ENCODE assay signal across 8 mouse cellular contexts in the genomic region with DNA sequence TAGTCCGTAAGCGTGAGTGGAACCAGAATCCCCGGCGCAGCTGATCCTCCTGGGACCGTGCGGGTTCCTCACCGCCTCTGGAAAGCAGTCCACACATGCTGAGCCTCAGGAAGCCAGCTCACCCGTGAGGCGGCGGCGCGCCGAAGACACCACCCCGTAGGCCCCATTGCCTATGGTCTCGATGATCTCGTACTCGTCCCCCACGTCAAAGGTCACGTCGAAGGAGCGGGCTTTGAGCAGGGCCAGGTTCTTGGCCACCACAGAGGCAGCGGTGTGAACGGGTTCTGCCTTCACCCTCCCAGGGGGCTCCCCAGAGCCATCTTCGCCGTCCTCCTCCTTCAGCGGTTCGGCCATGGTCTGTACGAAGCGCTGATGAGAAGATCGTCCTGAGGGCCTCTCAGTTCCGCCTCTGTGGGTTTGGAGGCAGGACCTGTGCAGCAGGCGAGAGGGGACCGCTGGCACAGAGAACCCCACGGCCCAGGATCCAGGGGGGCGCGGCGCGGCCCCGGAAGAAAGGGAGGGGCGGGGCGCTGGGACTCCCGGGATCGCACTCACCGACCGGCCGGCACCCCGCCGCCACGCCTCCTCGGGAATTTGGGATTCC. TPM values are rescaled to one million over a fixed set of nuclear protein-coding genes. Genes with fewer than 3 reads are reported as not detected.
A peak's percentile ranks its signal among the peaks of the same experiment; 100 is the strongest.
DNase-seq lines count a peak whose midpoint lies in the region; ATAC-seq and TF ChIP-seq lines count a peak whose summit lies in the region.

No protein-coding gene starts in this region.

- CTCF ChIA-PET in Patski (lab: Charles Lee): interaction anchor here (2.3 to 3.2 kb wide), 2 partner anchors 11 to 76 kb away, joined by 9 to 19 read pairs; partner anchors contain the start of gene B9d1

- no peaks in the 10 kb centered on the region for H3K27me3 ChIP-seq in Patski
- H3K27me3 ChIP-seq in hindbrain, embryonic 13.5 days: no peaks in the 10 kb centered on the region
- no peaks in the 10 kb centered on the region for H3K27me3 ChIP-seq in liver, adult 2 months (ENCODE audit: control insufficient read depth, insufficient read depth, low read length)
- no peaks in the 10 kb centered on the region for H3K27me3 ChIP-seq in neural tube, embryonic 13.5 days

- TF ChIP-seq POLR2A in liver, adult 2 months (IDR thresholded peaks at IDR 0.05; ENCODE audit: extremely low read depth, insufficient read depth, low read length): no peak

- no peak for TF ChIP-seq CTCF in Patski (IDR thresholded peaks at IDR 0.05)
- no peak for TF ChIP-seq CTCF in liver, adult 2 months (IDR thresholded peaks at IDR 0.05; ENCODE audit: low read depth, low read length)

- WGBS in hindbrain, embryonic 13.5 days: under 1% methylated on average over 41 of the region's 50 CpGs
- 3% methylated on average over 45 of the region's 50 CpGs for WGBS in liver, adult 2 months
- WGBS in neural tube, embryonic 13.5 days: under 1% methylated on average over 37 of the region's 50 CpGs

- POLR2A ChIA-PET in Patski (lab: Charles Lee): interaction anchor here (0.9 to 1.0 kb wide), 2 partner anchors 11 to 58 kb away, joined by 3 read pairs; partner anchors contain the start of gene B9d1

- peaks cover 50% of the 10 kb centered on the region for H3K4me1 ChIP-seq in hindbrain, embryonic 13.5 days (replicated peaks)
- no peaks in the 10 kb centered on the region for H3K4me1 ChIP-seq in liver, adult 2 months (ENCODE audit: control insufficient read depth, insufficient read depth, low read length)
- peaks cover 44% of the 10 kb centered on the region for H3K4me1 ChIP-seq in neural tube, embryonic 13.5 days (replicated peaks)

- no peaks in the 10 kb centered on the region for H3K9me3 ChIP-seq in hindbrain, embryonic 13.5 days
- no peaks in the 10 kb centered on the region for H3K9me3 ChIP-seq in neural tube, embryonic 13.5 days

- H3K27ac ChIP-seq in hindbrain, embryonic 13.5 days: peak overlapping the region; percentile 94
- H3K27ac ChIP-seq in liver, adult 2 months (replicated peaks; ENCODE audit: insufficient read depth, low read depth, low read length): 0 out of 2 replicates have a peak overlapping the region, but pooled peaks have one; percentile 39
- H3K27ac ChIP-seq in neural tube, embryonic 13.5 days (replicated peaks): peak overlapping the region; percentile 93

- peaks cover 41% of the 10 kb centered on the region for H3K36me3 ChIP-seq in hindbrain, embryonic 13.5 days
- H3K36me3 ChIP-seq in liver, adult 2 months (ENCODE audit: control insufficient read depth, insufficient read depth, low read length): no peaks in the 10 kb centered on the region
- H3K36me3 ChIP-seq in neural tube, embryonic 13.5 days: peaks cover 42% of the 10 kb centered on the region

- H3K79me2 ChIP-seq in liver, adult 2 months (ENCODE audit: control insufficient read depth, insufficient read depth, low read length): no peaks in the 10 kb centered on the region

- H3K4me3 ChIP-seq in hindbrain, embryonic 13.5 days: peak overlapping the region; percentile 91
- peak overlapping the region; percentile 81 for H3K4me3 ChIP-seq in liver, adult 2 months (ENCODE audit: insufficient read depth, low read depth, low read length)
- peak overlapping the region; percentile 98 for H3K4me3 ChIP-seq in neural tube, embryonic 13.5 days

- peak; percentile 41 for ATAC-seq in Patski
- ATAC-seq in common myeloid progenitor, adult 5-6 weeks (replicated peaks; ENCODE audit: low read depth, poor library complexity, severe bottlenecking): peak; percentile 46
- ATAC-seq in hindbrain, embryonic 13.5 days (ENCODE audit: low FRiP score): peak; percentile 78
- ATAC-seq in neural tube, embryonic 13.5 days (ENCODE audit: low read depth): peak; percentile 79

- peak overlapping the region; percentile 79 for H3K4me2 ChIP-seq in hindbrain, embryonic 13.5 days
- peak overlapping the region; percentile 80 for H3K4me2 ChIP-seq in neural tube, embryonic 13.5 days

- in situ Hi-C loops in Patski (cut with MboI; ENCODE audit: low pct_unique_long_range_greater_than_20kb): no loop called here

- DNase-seq in kidney, adult 9 months: peak; percentile 34
- DNase-seq in kidney, adult 18-20 months: no peak
- DNase-seq in Patski (ENCODE audit: low read depth, low spot score): no peak
- DNase-seq in liver, adult 2 months (ENCODE audit: extremely low read depth, low read depth, low spot score): no peak
- DNase-seq in adipocyte (ENCODE audit: low spot score): no peak

- peak overlapping the region; percentile 95 for H3K9ac ChIP-seq in hindbrain, embryonic 13.5 days
- H3K9ac ChIP-seq in liver, adult 2 months (ENCODE audit: low read depth, low read length): peak overlapping the region; percentile 67
- peak overlapping the region; percentile 95 for H3K9ac ChIP-seq in neural tube, embryonic 13.5 days

RNA-seq across cellular contexts. Expression of gene Mapk7, which starts 0.6 kb away (rescaled TPM):
- 30.1 TPM for polyA plus RNA-seq in Patski (2021)
- total RNA-seq in common myeloid progenitor, adult 5-6 weeks (2017): 16.7 and 20.3 TPM in 2 replicates
- polyA plus RNA-seq in hindbrain, embryonic 13.5 days (2015; fragmentation: Nextera tagmentation; extraction: Ambion mirVana): 78.3 and 82.6 TPM in 2 replicates
- 1.2 and 1.4 TPM in 2 replicates for total RNA-seq in liver, adult 2 months (2014; rRNA removed)
- 1.7 and 4.7 TPM in 2 replicates for polyA plus RNA-seq in liver, adult 2 months (2012; rRNA removed)
- 73.6 and 85.1 TPM in 2 replicates for polyA plus RNA-seq in neural tube, embryonic 13.5 days (2015; fragmentation: Nextera tagmentation; extraction: Ambion mirVana)

RNA-seq across cellular contexts. Expression of gene Mfap4, which starts 8.4 kb away (rescaled TPM):
- polyA plus RNA-seq in Patski (2021): not detected
- total RNA-seq in common myeloid progenitor, adult 5-6 weeks (2017): not detected in 2 replicates
- 60.5 and 77.1 TPM in 2 replicates for polyA plus RNA-seq in hindbrain, embryonic 13.5 days (2015; fragmentation: Nextera tagmentation; extraction: Ambion mirVana)
- 0.28 and 0.81 TPM in 2 replicates for total RNA-seq in liver, adult 2 months (2014; rRNA removed)
- polyA plus RNA-seq in liver, adult 2 months (2012; rRNA removed): 4.2 and 6.5 TPM in 2 replicates
- polyA plus RNA-seq in neural tube, embryonic 13.5 days (2015; fragmentation: Nextera tagmentation; extraction: Ambion mirVana): 91.0 and 108 TPM in 2 replicates

RNA-seq across cellular contexts. Expression of gene B9d1, which starts 11.3 kb away (rescaled TPM):
- polyA plus RNA-seq in Patski (2021): 100 TPM
- 1.3 and 3.1 TPM in 2 replicates for total RNA-seq in common myeloid progenitor, adult 5-6 weeks (2017)
- 41.0 and 43.4 TPM in 2 replicates for polyA plus RNA-seq in hindbrain, embryonic 13.5 days (2015; fragmentation: Nextera tagmentation; extraction: Ambion mirVana)
- 1.1 and 1.7 TPM in 2 replicates for total RNA-seq in liver, adult 2 months (2014; rRNA removed)
- 1.7 and 2.2 TPM in 2 replicates for polyA plus RNA-seq in liver, adult 2 months (2012; rRNA removed)
- 36.4 and 36.5 TPM in 2 replicates for polyA plus RNA-seq in neural tube, embryonic 13.5 days (2015; fragmentation: Nextera tagmentation; extraction: Ambion mirVana)

RNA-seq across cellular contexts. Expression of gene Rnf112, which starts 39.7 kb away (rescaled TPM):
- not detected for polyA plus RNA-seq in Patski (2021)
- total RNA-seq in common myeloid progenitor, adult 5-6 weeks (2017): not detected in 2 replicates
- polyA plus RNA-seq in hindbrain, embryonic 13.5 days (2015; fragmentation: Nextera tagmentation; extraction: Ambion mirVana): 12.2 and 13.6 TPM in 2 replicates
- not detected in 2 replicates for total RNA-seq in liver, adult 2 months (2014; rRNA removed)
- not detected in 2 replicates for polyA plus RNA-seq in liver, adult 2 months (2012; rRNA removed)
- polyA plus RNA-seq in neural tube, embryonic 13.5 days (2015; fragmentation: Nextera tagmentation; extraction: Ambion mirVana): 13.1 and 14.2 TPM in 2 replicates

Comparison
In these comparisons a context has a peak if more than half of its experiments do, and no peak if none do; other contexts are left out.
1. H3K27ac ChIP-seq: peak in every context shown above with its lines; median percentile 94 in hindbrain, embryonic 13.5 days; 93 in neural tube, embryonic 13.5 days; 39 in liver, adult 2 months.
2. RNA of gene B9d1, which starts 11.3 kb away (polyA plus RNA-seq): 100 TPM in Patski (single experiment), 41.0 to 43.4 TPM in hindbrain, embryonic 13.5 days and 36.4 to 36.5 TPM in neural tube, embryonic 13.5 days; 1.7 to 2.2 TPM in liver, adult 2 months; every median in the first group is over 10 times any median in the second.
3. Peak in every context shown above with its lines, with median percentiles within 50 percentile points of each other: ATAC-seq, H3K4me3 ChIP-seq and H3K9ac ChIP-seq.